ENCODE assay signal across 9 mouse cellular contexts in genomic region chr9:122420772-122421764, GRCm38 (mm10).
DNase-seq lines count a peak whose midpoint lies in the region; ATAC-seq and TF ChIP-seq lines count a peak whose summit lies in the region.
"Had no signal": no experiment of that assay in that cellular context is flagged by ENCODE, and none has a peak within 500 bp of the region (broad histone marks: within the 10 kb centered on the region; RNA-seq: fewer than 3 reads in every experiment).

No protein-coding gene starts in this region.

- ATAC-seq in forebrain, embryonic 13.5 days = peak; percentile 57
- ATAC-seq in hematopoietic stem cell, adult 5-6 weeks (replicated peaks in 1 of 2; ENCODE audit: insufficient read depth in 1 of 2, low FRiP score in 2 of 2, low TSS enrichment in 1 of 2, low read depth in 1 of 2, poor library complexity in 2 of 2, severe bottlenecking in 2 of 2) = peak; percentile 58 to 85
- ATAC-seq in lung, postnatal 0 days = peak; percentile 90

- no peak for TF ChIP-seq EP300 in lung, postnatal 0 days (IDR thresholded peaks at IDR 0.05)

- H3K9ac ChIP-seq in forebrain, embryonic 13.5 days = no peak overlapping the region
- H3K9ac ChIP-seq in lung, postnatal 0 days (replicated peaks; ENCODE audit: low read depth) = no peak overlapping the region
- H3K9ac ChIP-seq: heart, embryonic 13.5 days had no signal

- peaks cover 8% of the 10 kb centered on the region for H3K4me1 ChIP-seq in E14TG2a.4 (replicated peaks; ENCODE audit: low read depth, low read length)
- H3K4me1 ChIP-seq in forebrain, embryonic 13.5 days = peaks cover 17% of the 10 kb centered on the region
- no peaks in the 10 kb centered on the region for H3K4me1 ChIP-seq in lung, postnatal 0 days (ENCODE audit: insufficient read depth, low read depth, low read length)
- H3K4me1 ChIP-seq: heart, embryonic 13.5 days had no signal

- peak; percentile 44 for DNase-seq in c-Kit-negative CD71-positive TER-119-positive erythroid progenitor cells, embryonic 14.5 days (ENCODE audit: low read depth, low spot score)
- peak; percentile 71 to 89 for DNase-seq in layer of hippocampus, adult 8-10 months (ENCODE audit: low spot score in 2 of 2)
- DNase-seq in lung, postnatal 0 days (ENCODE audit: low spot score) = peak; percentile 95
- peak; percentile 67 for DNase-seq in ovary, postnatal 10 days (ENCODE audit: low spot score)
- peak; percentile 60 for DNase-seq in thymus, postnatal 14 days

- peak; percentile 79 for TF ChIP-seq CTCF in E14TG2a.4 (conservative IDR thresholded peaks at IDR 0.05; ENCODE audit: low read length)
- TF ChIP-seq CTCF in lung, postnatal 0 days (IDR thresholded peaks at IDR 0.05) = peak; percentile 96

- no peak overlapping the region for H3K4me2 ChIP-seq in forebrain, embryonic 13.5 days
- H3K4me2 ChIP-seq in lung, postnatal 0 days (replicated peaks; ENCODE audit: low read depth, low read length) = no peak overlapping the region
- H3K4me2 ChIP-seq: heart, embryonic 13.5 days had no signal

- H3K27ac ChIP-seq in forebrain, embryonic 13.5 days = no peak overlapping the region
- H3K27ac ChIP-seq in lung, postnatal 0 days (ENCODE audit: low read length) = 0 out of 2 replicates have a peak overlapping the region, but pooled peaks have one; percentile 51
- H3K27ac ChIP-seq: heart, embryonic 13.5 days had no signal

- peaks cover 4% of the 10 kb centered on the region for H3K9me3 ChIP-seq in E14TG2a.4 (ENCODE audit: low read length)
- H3K9me3 ChIP-seq in forebrain, embryonic 13.5 days (replicated peaks) = no peaks in the 10 kb centered on the region
- no peaks in the 10 kb centered on the region for H3K9me3 ChIP-seq in lung, postnatal 0 days (ENCODE audit: low read length)
- H3K9me3 ChIP-seq: heart, embryonic 13.5 days had no signal

- no peaks in the 10 kb centered on the region for H3K36me3 ChIP-seq in E14TG2a.4 (ENCODE audit: insufficient read depth, low read length)
- no peaks in the 10 kb centered on the region for H3K36me3 ChIP-seq in forebrain, embryonic 13.5 days (ENCODE audit: poor library complexity, severe bottlenecking)
- no peaks in the 10 kb centered on the region for H3K36me3 ChIP-seq in lung, postnatal 0 days (ENCODE audit: insufficient read depth, low read length)
- H3K36me3 ChIP-seq: heart, embryonic 13.5 days had no signal

- H3K27me3 ChIP-seq in E14TG2a.4 (ENCODE audit: insufficient read depth, low read length) = peaks cover 37% of the 10 kb centered on the region
- H3K27me3 ChIP-seq in forebrain, embryonic 13.5 days = peaks cover 62% of the 10 kb centered on the region
- no peaks in the 10 kb centered on the region for H3K27me3 ChIP-seq in lung, postnatal 0 days (replicated peaks; ENCODE audit: insufficient read depth, low read length)

- WGBS in forebrain, embryonic 13.5 days = 26% methylated on average over 13 of the region's 13 CpGs
- WGBS in lung, postnatal 0 days = 21% methylated on average over 13 of the region's 13 CpGs

- no peak overlapping the region for H3K4me3 ChIP-seq in E14TG2a.4 (replicated peaks; ENCODE audit: low read length)
- no peak overlapping the region for H3K4me3 ChIP-seq in forebrain, embryonic 13.5 days
- H3K4me3 ChIP-seq in lung, postnatal 0 days (ENCODE audit: low read depth, low read length) = no peak overlapping the region
- H3K4me3 ChIP-seq: heart, embryonic 13.5 days had no signal

Comparison
In these comparisons a context has a peak if more than half of its experiments do, and no peak if none do; other contexts are left out.
1. DNase-seq: peak in every context shown above with its lines; median percentile 95 in lung, postnatal 0 days; 80 in layer of hippocampus, adult 8-10 months; 67 in ovary, postnatal 10 days; 60 in thymus, postnatal 14 days; 44 in c-Kit-negative CD71-positive TER-119-positive erythroid progenitor cells, embryonic 14.5 days.